Mouse (Mus musculus) fat pad, adult 2 months (tissue): ENCODE data around the gene Twist1.

Experiments
- DNase-seq: peaks from one replicate; pipeline ENCODE4 v3.0.0-alpha.2; 2011; ENCODE audit warnings: low read depth, low spot score; ENCODE audit errors: extremely low read depth

The Twist1 gene

GRCm38 (mm10) chr12:33965661-33966360 is 8.3 kb downstream of the Twist1 start:
- DNase-seq: no peak

- no peak for DNase-seq
These were observed 9.3 kb downstream of the Twist1 start for GRCm38 (mm10) chr12:33966490-33967415.

GRCm38 (mm10) chr12:33967514-33967913 is 10.0 kb downstream of the Twist1 start:
- no peak for DNase-seq

- no peak for DNase-seq
These were observed 10.8 kb downstream of the Twist1 start for GRCm38 (mm10) chr12:33968041-33968897.

GRCm38 (mm10) chr12:33968898-33969178 is 11.4 kb downstream of the Twist1 start:
- no peak for DNase-seq

GRCm38 (mm10) chr12:33980159-33980558 is 22.7 kb downstream of the Twist1 start:
- DNase-seq: no peak

GRCm38 (mm10) chr12:33981433-33981832 is 24.0 kb downstream of the Twist1 start:
- no peak for DNase-seq

GRCm38 (mm10) chr12:33993127-33993526 is 35.7 kb downstream of the Twist1 start:
- no peak for DNase-seq
